Mouse (Mus musculus) G1E (cell line): Measurements from ENCODE around the gene Irs2.

Source experiments
- CTCF ChIP-seq: IDR thresholded peaks from 2 replicates; pipeline ENCODE4 v1.5.1; 2012; ENCODE audit warnings: low read depth, low read length, inconsistent platforms, mixed read lengths
- GATA1 ChIP-seq: IDR thresholded peaks from 2 replicates; pipeline ENCODE4 v1.6.1; 2012; ENCODE audit warnings: borderline replicate concordance, low read length, inconsistent platforms, mixed read lengths
- POLR2AphosphoS5 ChIP-seq: IDR thresholded peaks from 2 replicates; pipeline ENCODE4 v1.6.1; 2012; ENCODE audit warnings: low read depth, low read length, inconsistent platforms; ENCODE audit not compliant: insufficient replicate concordance
- TAL1 ChIP-seq: conservative IDR thresholded peaks from 2 replicates; pipeline ENCODE4 v1.6.1; 2012; ENCODE audit warnings: low read depth, low read length, inconsistent platforms, mixed read lengths

DNA sequence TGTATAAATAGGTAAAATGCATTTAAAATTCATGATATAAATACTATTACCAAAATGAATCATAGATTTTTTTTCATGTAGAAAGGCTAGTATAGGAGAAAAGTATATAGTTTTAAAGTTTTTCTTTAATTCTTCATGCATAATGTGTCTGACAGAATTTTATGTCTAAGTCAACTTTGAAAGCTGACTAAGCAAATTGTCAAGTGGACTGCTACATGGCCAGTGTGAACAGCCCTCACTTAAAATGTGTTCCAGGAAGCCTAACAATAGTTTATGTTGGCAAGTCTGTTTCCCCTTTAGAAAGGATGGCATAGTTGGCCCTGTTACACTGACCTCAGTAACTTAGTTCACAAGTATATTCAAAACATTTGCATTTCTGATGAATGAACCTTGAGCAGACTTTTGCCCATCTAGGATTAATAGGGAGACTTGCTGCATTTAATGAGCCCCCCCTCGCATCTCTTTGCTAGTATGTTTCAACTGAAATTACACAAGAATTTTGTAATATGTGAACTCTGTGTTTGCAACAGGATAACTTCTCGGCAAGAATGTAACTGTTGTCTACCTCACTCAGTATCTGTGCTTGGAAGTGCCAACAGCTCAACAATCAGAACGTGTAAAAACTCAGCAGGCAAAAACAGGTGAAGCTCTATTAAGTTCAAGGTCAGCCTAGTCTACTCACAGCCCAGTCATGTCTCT lies 3.7 kb upstream of the Irs2 start:
- TF ChIP-seq CTCF (no peak), POLR2AphosphoS5 (no peak), TAL1 (no peak), GATA1 (no peak)
